Mouse (Mus musculus): ENCODE measurements at regions not wholly inside any gene's neighbourhood (a gene's known extent, or its start where the extent isn't known, plus 50 kb on each side); places are given as distances from the start of the nearest gene placed in this dataset.

DNA sequence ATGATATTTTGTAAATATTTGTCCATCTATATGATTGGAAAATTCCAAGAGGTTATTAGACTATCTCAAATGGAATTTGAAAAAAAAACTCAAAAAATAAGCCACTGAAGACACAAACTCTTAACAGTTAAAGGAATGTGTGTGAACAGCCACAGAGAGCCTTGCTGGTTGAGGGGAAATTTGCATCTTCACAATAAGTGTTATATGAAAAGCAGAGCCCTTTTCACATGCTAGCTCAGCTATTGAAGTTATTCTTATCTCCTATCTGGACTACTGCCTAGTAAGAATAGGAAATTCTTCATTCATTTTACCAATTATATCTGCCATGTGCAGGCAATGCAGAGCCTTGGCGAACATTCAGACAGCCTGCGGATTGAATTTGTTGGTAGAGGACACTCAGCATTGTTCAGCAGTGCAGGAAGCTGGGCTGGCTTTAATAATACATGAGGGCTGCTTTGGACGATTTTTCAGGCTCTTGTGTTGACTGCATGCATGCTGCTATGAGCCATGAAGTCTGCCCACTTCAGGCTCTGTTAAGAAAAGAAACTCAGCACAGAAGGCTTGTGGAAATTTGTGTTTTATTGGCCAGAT lies 86.1 kb upstream of the Robo1 start:
- Histone ChIP-seq H3K4me3 (ENCODE audit: low read depth, low read length) (no peak overlapping the region), H3K9me3 (ENCODE audit: low read length) (no peaks in the 10 kb centered on the region), H3K4me2 (replicated peaks; ENCODE audit: low read depth, low read length) (no peak overlapping the region), H3K27ac (ENCODE audit: low read length) (no peak overlapping the region), H3K36me3 (ENCODE audit: insufficient read depth, low read length) (no peaks in the 10 kb centered on the region), H3K27me3 (replicated peaks; ENCODE audit: insufficient read depth, low read length) (no peaks in the 10 kb centered on the region), H3K9ac (replicated peaks; ENCODE audit: low read depth) (no peak overlapping the region), H3K4me1 (ENCODE audit: insufficient read depth, low read depth, low read length) (no peaks in the 10 kb centered on the region)
- 14% methylated on average over 3 of the region's 3 CpGs for WGBS
- peak; percentile 21 for DNase-seq (ENCODE audit: low spot score)
- ATAC-seq, result no peak
- no peak for TF ChIP-seq EP300 (IDR thresholded peaks at IDR 0.05)
- no peak for TF ChIP-seq CTCF (IDR thresholded peaks at IDR 0.05)

DNA sequence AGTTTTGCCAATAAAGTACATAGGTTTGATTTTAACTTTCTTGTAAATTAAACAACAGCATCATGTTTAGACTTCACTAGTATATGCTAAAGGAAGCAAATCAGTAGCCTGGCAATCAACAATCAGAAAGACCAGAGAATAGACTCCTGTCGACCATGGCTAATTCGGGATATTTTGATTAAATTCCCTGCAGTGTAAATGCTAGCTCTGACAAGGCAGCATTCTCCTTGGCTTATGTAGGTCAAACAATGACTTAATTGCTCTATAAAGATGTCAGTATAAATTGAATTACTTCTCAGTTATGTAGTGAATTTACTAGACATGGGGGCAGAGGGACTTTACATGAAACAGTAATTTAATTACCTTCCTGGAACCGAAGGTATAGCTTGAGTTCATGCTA lies 84.2 kb upstream of the Robo1 start:
- Histone ChIP-seq H3K4me2 (replicated peaks; ENCODE audit: low read depth, low read length) (no peak overlapping the region), H3K27ac (ENCODE audit: low read length) (no peak overlapping the region), H3K9me3 (ENCODE audit: low read length) (no peaks in the 10 kb centered on the region), H3K36me3 (ENCODE audit: insufficient read depth, low read length) (no peaks in the 10 kb centered on the region), H3K4me3 (ENCODE audit: low read depth, low read length) (no peak overlapping the region), H3K9ac (replicated peaks; ENCODE audit: low read depth) (no peak overlapping the region), H3K27me3 (replicated peaks; ENCODE audit: insufficient read depth, low read length) (no peaks in the 10 kb centered on the region), H3K4me1 (ENCODE audit: insufficient read depth, low read depth, low read length) (no peaks in the 10 kb centered on the region)
- TF ChIP-seq EP300 (IDR thresholded peaks at IDR 0.05) (no peak), CTCF (IDR thresholded peaks at IDR 0.05) (no peak)
- 80% methylated on average over 3 of the region's 3 CpGs for WGBS
- no peak for DNase-seq (ENCODE audit: low spot score)
- no peak for ATAC-seq

DNA sequence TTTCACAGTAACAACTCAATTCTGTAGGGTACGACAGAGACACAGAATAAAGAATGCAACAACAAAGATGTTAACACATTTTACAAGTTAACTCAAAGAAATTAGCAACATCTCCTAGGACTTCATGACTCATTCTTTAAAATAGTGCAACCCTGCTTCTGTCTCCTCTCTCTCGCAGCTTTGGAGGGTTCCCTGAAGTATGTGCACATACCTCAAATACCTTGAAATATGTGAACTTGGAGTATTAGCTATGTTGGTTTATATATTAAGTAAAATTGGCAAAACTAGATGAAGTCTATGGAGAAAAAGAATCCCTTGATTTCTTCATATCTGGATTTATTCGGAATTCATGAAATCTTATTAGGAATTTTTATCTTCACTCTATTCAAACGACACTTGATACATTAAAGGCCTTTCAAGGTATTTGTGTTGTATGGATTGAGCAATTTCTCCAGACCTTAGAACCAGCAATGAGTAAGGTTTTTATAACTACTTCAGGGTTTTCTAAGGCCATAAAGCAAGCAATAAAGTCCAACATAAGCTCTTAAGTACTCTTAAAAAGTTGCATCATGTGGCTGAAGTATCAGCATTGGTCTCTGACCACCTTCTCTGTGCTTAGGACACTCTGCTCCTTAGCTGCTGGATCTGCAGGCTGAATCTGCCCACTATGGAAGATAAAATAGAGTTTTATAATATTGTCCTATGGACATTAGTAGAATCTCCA lies 82.8 kb upstream of the Robo1 start:
- H3K36me3 ChIP-seq (ENCODE audit: insufficient read depth, low read length), result no peaks in the 10 kb centered on the region
- peak; percentile 78 for DNase-seq (ENCODE audit: low spot score)
- H3K9ac ChIP-seq (replicated peaks; ENCODE audit: low read depth), result no peak overlapping the region
- H3K4me2 ChIP-seq (replicated peaks; ENCODE audit: low read depth, low read length), result no peak overlapping the region
- peak; percentile 91 for ATAC-seq
- H3K27me3 ChIP-seq (replicated peaks; ENCODE audit: insufficient read depth, low read length), result no peaks in the 10 kb centered on the region
- H3K4me3 ChIP-seq (ENCODE audit: low read depth, low read length), result no peak overlapping the region
- H3K9me3 ChIP-seq (ENCODE audit: low read length), result no peaks in the 10 kb centered on the region
- no peak overlapping the region for H3K27ac ChIP-seq (ENCODE audit: low read length)
- 50% methylated on average over 4 of the region's 4 CpGs for WGBS
- TF ChIP-seq EP300 (IDR thresholded peaks at IDR 0.05), result peak; percentile 71
- no peak for TF ChIP-seq CTCF (IDR thresholded peaks at IDR 0.05)
- no peaks in the 10 kb centered on the region for H3K4me1 ChIP-seq (ENCODE audit: insufficient read depth, low read depth, low read length)

DNA sequence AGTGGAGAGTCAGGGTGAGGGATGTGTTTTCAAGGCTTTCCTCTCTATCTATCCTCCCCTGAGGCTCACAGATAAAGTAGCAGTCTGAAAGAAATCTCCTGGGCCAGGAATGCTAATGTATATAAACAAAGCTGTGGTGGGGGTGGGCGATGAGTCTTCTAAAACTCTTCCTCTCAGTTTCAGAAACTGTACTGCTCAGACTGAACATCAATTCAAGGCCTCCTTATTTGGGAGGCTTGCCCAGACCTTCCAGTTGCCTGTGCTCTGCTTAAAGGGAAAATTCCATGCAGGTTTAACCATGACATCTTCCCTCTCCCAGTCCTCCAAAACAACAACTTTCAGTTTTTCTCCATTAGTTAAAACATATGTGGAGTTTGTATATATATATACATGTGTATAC lies 73.7 kb upstream of the Robo1 start:
- H3K27me3 ChIP-seq (replicated peaks; ENCODE audit: insufficient read depth, low read length), result no peaks in the 10 kb centered on the region
- H3K27ac ChIP-seq (ENCODE audit: low read length), result no peak overlapping the region
- TF ChIP-seq CTCF (IDR thresholded peaks at IDR 0.05) (no peak), EP300 (IDR thresholded peaks at IDR 0.05) (no peak)
- no peak overlapping the region for H3K4me3 ChIP-seq (ENCODE audit: low read depth, low read length)
- WGBS, result 29% methylated on average over 1 of the region's 1 CpGs
- H3K4me2 ChIP-seq (replicated peaks; ENCODE audit: low read depth, low read length), result no peak overlapping the region
- H3K9me3 ChIP-seq (ENCODE audit: low read length), result no peaks in the 10 kb centered on the region
- no peak for ATAC-seq
- no peak for DNase-seq (ENCODE audit: low spot score)
- no peaks in the 10 kb centered on the region for H3K4me1 ChIP-seq (ENCODE audit: insufficient read depth, low read depth, low read length)
- no peak overlapping the region for H3K9ac ChIP-seq (replicated peaks; ENCODE audit: low read depth)
- no peaks in the 10 kb centered on the region for H3K36me3 ChIP-seq (ENCODE audit: insufficient read depth, low read length)

DNA sequence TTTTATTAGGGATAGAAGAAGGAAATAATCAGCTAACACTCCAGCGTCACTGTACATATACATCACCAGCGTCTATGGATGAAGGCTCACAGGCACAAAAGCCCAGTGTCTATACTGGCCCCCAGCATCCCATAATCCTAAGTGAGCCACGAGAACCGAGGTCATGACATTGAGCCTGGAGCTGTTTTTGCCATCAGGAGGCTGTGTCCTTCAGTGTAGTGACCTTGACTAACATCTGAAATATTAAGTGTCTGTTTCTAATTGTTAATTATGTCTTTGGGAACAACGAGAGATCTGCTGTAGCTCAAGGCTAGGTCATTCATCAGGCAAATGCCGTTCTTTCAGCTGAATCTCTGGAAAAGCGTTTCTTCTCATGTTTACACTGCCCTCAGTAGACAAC lies 68.5 kb upstream of the Robo1 start:
- Histone ChIP-seq H3K9me3 (ENCODE audit: low read length) (no peaks in the 10 kb centered on the region), H3K36me3 (ENCODE audit: insufficient read depth, low read length) (no peaks in the 10 kb centered on the region), H3K27ac (ENCODE audit: low read length) (no peak overlapping the region), H3K4me3 (ENCODE audit: low read depth, low read length) (no peak overlapping the region), H3K27me3 (replicated peaks; ENCODE audit: insufficient read depth, low read length) (no peaks in the 10 kb centered on the region), H3K9ac (replicated peaks; ENCODE audit: low read depth) (no peak overlapping the region), H3K4me2 (replicated peaks; ENCODE audit: low read depth, low read length) (no peak overlapping the region), H3K4me1 (ENCODE audit: insufficient read depth, low read depth, low read length) (no peaks in the 10 kb centered on the region)
- TF ChIP-seq CTCF (IDR thresholded peaks at IDR 0.05) (no peak), EP300 (IDR thresholded peaks at IDR 0.05) (no peak)
- 63% methylated on average over 7 of the region's 7 CpGs for WGBS
- DNase-seq (ENCODE audit: low spot score), result no peak
- ATAC-seq, result no peak

DNA sequence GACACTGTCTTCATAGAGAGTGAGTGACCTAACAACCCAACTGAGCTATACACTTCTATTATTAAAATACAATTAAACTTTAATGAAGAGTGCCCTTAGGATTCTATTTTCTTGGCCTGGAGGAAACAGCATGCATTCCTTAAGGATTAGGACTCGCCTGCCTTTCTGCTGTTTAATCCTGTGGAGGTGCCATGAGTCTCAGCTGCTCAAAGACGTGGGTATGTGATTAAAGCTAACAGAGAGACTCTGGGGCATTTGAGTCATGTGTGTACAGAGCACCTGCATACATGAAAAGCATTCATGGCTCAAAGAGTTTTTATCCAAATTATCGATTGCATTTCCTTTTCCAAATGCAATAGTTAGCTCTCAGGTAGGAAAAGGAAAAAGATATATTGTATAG lies 51.7 kb upstream of the Robo1 start:
- Histone ChIP-seq H3K36me3 (ENCODE audit: insufficient read depth, low read length) (no peaks in the 10 kb centered on the region), H3K9me3 (ENCODE audit: low read length) (no peaks in the 10 kb centered on the region), H3K4me1 (ENCODE audit: insufficient read depth, low read depth, low read length) (no peaks in the 10 kb centered on the region), H3K27ac (ENCODE audit: low read length) (no peak overlapping the region), H3K4me2 (replicated peaks; ENCODE audit: low read depth, low read length) (no peak overlapping the region), H3K4me3 (ENCODE audit: low read depth, low read length) (no peak overlapping the region), H3K27me3 (replicated peaks; ENCODE audit: insufficient read depth, low read length) (no peaks in the 10 kb centered on the region), H3K9ac (replicated peaks; ENCODE audit: low read depth) (no peak overlapping the region)
- ATAC-seq, result no peak
- WGBS, result 61% methylated on average over 3 of the region's 3 CpGs
- DNase-seq (ENCODE audit: low spot score), result no peak
- TF ChIP-seq CTCF (IDR thresholded peaks at IDR 0.05) (no peak), EP300 (IDR thresholded peaks at IDR 0.05) (no peak)

All from lung, postnatal 0 days (tissue).